Mouse (Mus musculus) brown adipose tissue, adult 24 weeks (tissue): ENCODE measurements around the gene Plekhg6. TPM values are rescaled to one million over a fixed set of nuclear protein-coding genes. Genes with fewer than 3 reads are reported as not detected.

Source experiments
- polyA plus RNA-seq: library from polyadenylated mRNA; stranded (reverse); fragments of >200 nt; gene quantifications from 2 replicates; pipeline ENCODE4 v1.2.4, GENCODE M21; 2012; ENCODE audit not compliant: missing spikeins, insufficient read depth, insufficient read length

Gene Plekhg6
- polyA plus RNA-seq, 1 experiment, result not detected

Other genes starting within 250 kb of the Plekhg6 start
- 10.0 and 16.0 TPM in 2 replicates for gene Nop2, start 248.9 kb downstream of the Plekhg6 start, polyA plus RNA-seq
- gene Iffo1, start 235.6 kb downstream of the Plekhg6 start, polyA plus RNA-seq, result 2.9 and 3.2 TPM in 2 replicates
- 1,014 and 1,139 TPM in 2 replicates for gene Gapdh, start 214.3 kb downstream of the Plekhg6 start, polyA plus RNA-seq
- gene Ncapd2, start 189.1 kb downstream of the Plekhg6 start, polyA plus RNA-seq, result 7.5 and 9.2 TPM in 2 replicates
- 316 and 439 TPM in 2 replicates for gene Mrpl51, start 189.0 kb downstream of the Plekhg6 start, polyA plus RNA-seq
- 5.4 and 7.7 TPM in 2 replicates for gene Vamp1, start 165.2 kb downstream of the Plekhg6 start, polyA plus RNA-seq
- gene Tapbpl, start 148.9 kb downstream of the Plekhg6 start, polyA plus RNA-seq, result 16.1 and 24.1 TPM in 2 replicates
- gene Cd27, start 143.8 kb downstream of the Plekhg6 start, polyA plus RNA-seq, result not detected in 2 replicates
- gene Tuba3a, start 94.8 kb downstream of the Plekhg6 start, polyA plus RNA-seq, result not detected in 2 replicates
- 30.9 and 34.5 TPM in 2 replicates for gene Ltbr, start 66.9 kb downstream of the Plekhg6 start, polyA plus RNA-seq
- 0.88 and 1.1 TPM in 2 replicates for gene Scnn1a, start 60.1 kb downstream of the Plekhg6 start, polyA plus RNA-seq
- 52.3 and 69.7 TPM in 2 replicates for gene Tnfrsf1a, start 31.4 kb downstream of the Plekhg6 start, polyA plus RNA-seq
- 13.5 and 22.6 TPM in 2 replicates for gene Cd9, start 114.0 kb upstream of the Plekhg6 start, polyA plus RNA-seq
- 6.6 and 7.6 TPM in 2 replicates for gene Vwf, start 166.0 kb upstream of the Plekhg6 start, polyA plus RNA-seq